ENCODE assay signal across 10 mouse cellular contexts in genomic region chr7:48777721-48778504, GRCm38 (mm10). TPM values are rescaled to one million over a fixed set of nuclear protein-coding genes. Genes with fewer than 3 reads are reported as not detected.
DNase-seq lines count a peak whose midpoint lies in the region; ATAC-seq lines count a peak whose summit lies in the region.
"Had no signal": no experiment of that assay in that cellular context is flagged by ENCODE, and none has a peak within 500 bp of the region (broad histone marks: within the 10 kb centered on the region; RNA-seq: fewer than 3 reads in every experiment).

No protein-coding gene starts in this region.

- ATAC-seq in common myeloid progenitor, adult 5-6 weeks (replicated peaks; ENCODE audit: low read depth, poor library complexity, severe bottlenecking), result peak; percentile 54

- DNase-seq in layer of hippocampus, adult 11-12 months (ENCODE audit: low spot score), result peak; percentile 35
- no peak for DNase-seq in layer of hippocampus, postnatal 25 days (ENCODE audit: extremely low spot score in 1 of 2, low spot score in 1 of 2)
- peak; percentile 17 for DNase-seq in layer of hippocampus, adult 9-10 months (ENCODE audit: low spot score)
- peak; percentile 14 for DNase-seq in neural tube, embryonic 10.5 days (ENCODE audit: extremely low spot score, low spot score)
- DNase-seq in kidney, adult 9 months, result no peak
- DNase-seq in MN1 (ENCODE audit: low spot score), result no peak
- no peak for DNase-seq in thymus, postnatal 0 days (ENCODE audit: low spot score)
- DNase-seq: adrenal gland, adult 2 months; lung, embryonic 14.5 days had no signal

RNA-seq across cellular contexts. Expression of gene Zdhhc13, which starts 10.9 kb away (rescaled TPM):
- total RNA-seq in layer of hippocampus, postnatal 25 days (2021), result 10 to 100 TPM; 25.6 TPM
- total RNA-seq in common myeloid progenitor, adult 5-6 weeks (2017), result 41.8 and 52.3 TPM in 2 replicates
- 22.5 and 26.6 TPM in 2 replicates for polyA plus RNA-seq in thymus, postnatal 0 days (2015; fragmentation: Nextera tagmentation; extraction: Ambion mirVana)

Comparison
In these comparisons a context has a peak if more than half of its experiments do, and no peak if none do; other contexts are left out.
1. DNase-seq: peak in layer of hippocampus, adult 11-12 months (single experiment), layer of hippocampus, adult 9-10 months (single experiment) and neural tube, embryonic 10.5 days (single experiment); none in layer of hippocampus, postnatal 25 days (0 of 2), kidney, adult 9 months (single experiment), MN1 (single experiment) and thymus, postnatal 0 days (single experiment).